Mouse (Mus musculus) kidney, embryonic 14.5 days (tissue): ENCODE data around the gene S100pbp. TPM values are rescaled to one million over a fixed set of nuclear protein-coding genes. Genes with fewer than 3 reads are reported as not detected.
A peak's percentile ranks its signal among the peaks of the same experiment; 100 is the strongest.

Experiments used
- ATAC-seq: fragments of 200-750 bp; cut with Nextera tagmentation; 2 replicates; pipeline ENCODE4 v1.8.0; 2017; ENCODE audit warnings: moderate number of reproducible peaks, mild to moderate bottlenecking, moderate TSS enrichment, moderate library complexity; ENCODE audit not compliant: low FRiP score, low TSS enrichment
- H3K27ac ChIP-seq: fragments of 300-500 bp; sonication (generic); 2 replicates; pipeline ENCODE4 v1.5.1; 2014; ENCODE audit warnings: low read depth, mild to moderate bottlenecking, low read length, moderate library complexity, mixed read lengths
- H3K27me3 ChIP-seq: fragments of 300-500 bp; sonication (generic); 2 replicates; pipeline ENCODE4 v1.6.1; 2014; ENCODE audit warnings: mild to moderate bottlenecking, low read length; ENCODE audit not compliant: control insufficient read depth, insufficient read depth
- H3K36me3 ChIP-seq: fragments of 300-500 bp; sonication (generic); 2 replicates; pipeline ENCODE4 v1.6.1; 2014; ENCODE audit warnings: low read length, mixed read lengths; ENCODE audit not compliant: control insufficient read depth, insufficient read depth
- H3K4me1 ChIP-seq: fragments of 300-500 bp; sonication (generic); 2 replicates; pipeline ENCODE4 v1.6.1; 2014; ENCODE audit warnings: low read length, mixed read lengths; ENCODE audit not compliant: control insufficient read depth, insufficient read depth
- H3K4me2 ChIP-seq: fragments of 300-500 bp; sonication (generic); replicated peaks from 2 replicates; pipeline ENCODE4 v1.6.1; 2014; ENCODE audit warnings: low read depth, mild to moderate bottlenecking, low read length
- H3K4me3 ChIP-seq: fragments of 300-500 bp; sonication (generic); 2 replicates; pipeline ENCODE4 v1.5.1; 2014; ENCODE audit warnings: mild to moderate bottlenecking, low read length
- H3K9ac ChIP-seq: fragments of 300-500 bp; sonication (generic); 2 replicates; pipeline ENCODE4 v1.6.1; 2014; ENCODE audit warnings: low read depth, mild to moderate bottlenecking, low read length, moderate library complexity
- H3K9me3 ChIP-seq: fragments of 300-500 bp; sonication (generic); 2 replicates; pipeline ENCODE4 v1.6.1; 2016; ENCODE audit warnings: low read length; ENCODE audit not compliant: control insufficient read depth
- WGBS: fragments of 180-500 bp; shearing (Covaris S2); extraction: QIAGEN DNeasy Blood & Tissue Kit; methylation state at CpG from one replicate; pipeline ENCODE4 v1.1.7; 2014; 5-methylcytosine and 5-hydroxymethylcytosine counted together
- polyA plus RNA-seq: library from polyadenylated mRNA; unstranded; fragments of >200 nt; fragmentation: Nextera tagmentation; extraction: Ambion mirVana; gene quantifications from 2 replicates; pipeline ENCODE4 v1.2.1, GENCODE M21; 2014

The S100pbp gene
- polyA plus RNA-seq, 1 experiment from 2014 or later: 28.9 TPM

GRCm38 (mm10) chr4:129137392-129138321 lies 51.9 kb downstream of the S100pbp start:
- peaks cover 13% of the 10 kb centered on the region; the same call in 1 of the 2 replicates for H3K4me1 ChIP-seq
- peak overlapping the region; percentile 58 for H3K4me3 ChIP-seq
- H3K9ac ChIP-seq: 0 out of 2 replicates have a peak overlapping the region, but pooled peaks have one; percentile 69
- no peak overlapping the region for H3K27ac ChIP-seq
- 52% methylated on average over 14 of the region's 14 CpGs for WGBS
- H3K4me2 ChIP-seq: peak overlapping the region; percentile 98
- ATAC-seq: no peak
- H3K36me3 ChIP-seq: no peaks in the 10 kb centered on the region
- no peaks in the 10 kb centered on the region for H3K9me3 ChIP-seq
- peaks cover 3% of the 10 kb centered on the region for H3K27me3 ChIP-seq

DNA sequence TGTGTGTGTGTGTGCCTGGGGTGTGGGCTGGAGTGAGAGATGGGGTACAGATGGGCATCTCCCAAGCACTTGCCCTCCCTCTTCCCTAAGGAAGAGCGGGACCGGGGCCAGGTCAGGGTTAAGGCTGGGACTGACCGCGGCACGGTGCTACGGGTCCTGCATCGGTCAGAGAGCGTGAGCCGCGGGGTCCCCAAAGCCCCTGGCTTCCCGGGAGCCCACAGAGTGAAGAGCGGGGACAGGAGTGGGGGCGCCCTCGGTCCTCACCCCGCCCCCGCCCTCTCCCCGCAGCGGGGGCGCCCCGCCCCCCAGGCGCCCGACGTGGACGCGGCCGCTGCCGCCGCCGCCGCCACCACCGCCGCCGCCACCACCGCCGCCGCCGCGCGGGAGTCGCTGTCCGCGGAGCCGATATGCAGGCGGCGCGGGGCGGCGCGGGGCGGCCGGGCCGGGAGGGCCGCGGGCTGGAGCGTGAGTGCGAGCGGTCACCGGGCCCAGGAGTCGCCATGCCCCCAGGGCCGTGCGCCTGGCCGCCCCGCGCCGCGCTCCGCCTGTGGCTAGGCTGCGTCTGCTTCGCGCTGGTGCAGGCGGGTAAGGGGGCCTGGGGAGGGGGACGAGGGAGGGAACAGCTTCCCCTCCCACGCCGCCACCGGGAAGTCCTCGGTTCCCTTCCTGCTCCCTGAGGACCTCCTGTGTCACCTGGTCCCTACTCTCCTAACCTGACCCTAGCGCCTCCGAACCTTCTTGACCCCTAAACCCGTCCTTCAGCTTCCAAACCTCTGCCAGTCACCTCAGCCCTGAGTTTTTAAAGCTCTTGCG lies 52.7 kb downstream of the S100pbp start, which contains the start of gene Fndc5:
Fndc5 (plus strand) TSS at position 421 of the 813 bp plus-strand sequence.
- 2% methylated on average over 47 of the region's 80 CpGs for WGBS
- peak; percentile 18 for ATAC-seq
- no peaks in the 10 kb centered on the region for H3K36me3 ChIP-seq
- H3K9ac ChIP-seq: peak within 1 kb of the TSS; percentile 69
- no peak within 1 kb of the TSS for H3K27ac ChIP-seq
- H3K4me2 ChIP-seq: peak within 1 kb of the TSS; percentile 98
- peaks cover 3% of the 10 kb centered on the region for H3K27me3 ChIP-seq
- peak within 1 kb of the TSS; percentile 58 for H3K4me3 ChIP-seq
- H3K4me1 ChIP-seq: peaks cover 13% of the 10 kb centered on the region; the same call in 1 of the 2 replicates
- no peaks in the 10 kb centered on the region for H3K9me3 ChIP-seq

DNA sequence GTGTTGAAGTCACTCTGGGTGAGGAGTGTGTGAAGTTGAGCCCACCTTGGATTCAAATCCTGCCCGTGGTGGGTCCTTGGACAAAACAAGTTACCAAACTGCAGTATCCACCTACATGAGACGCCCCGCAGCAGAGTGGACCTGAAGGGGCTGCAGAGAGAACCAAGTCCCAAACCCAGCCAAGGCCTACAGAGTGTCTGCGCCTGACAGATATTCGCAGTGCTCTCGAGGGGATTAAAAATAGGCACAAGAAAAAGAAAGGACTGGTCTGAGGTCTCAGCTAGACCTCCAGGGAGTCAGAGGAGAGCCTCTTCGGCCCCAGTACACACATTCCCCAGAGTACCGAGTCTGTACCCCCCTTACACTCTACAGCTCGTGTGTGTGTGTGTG lies 53.3 kb downstream of the S100pbp start:
- ATAC-seq: peak; percentile 29; the same call in 1 of the 2 replicates
- H3K9me3 ChIP-seq: no peaks in the 10 kb centered on the region
- H3K9ac ChIP-seq: peak overlapping the region; percentile 69; the same call in 1 of the 2 replicates
- H3K27ac ChIP-seq: no peak overlapping the region
- WGBS: 32% methylated on average over 9 of the region's 9 CpGs
- peak overlapping the region; percentile 58 for H3K4me3 ChIP-seq
- H3K36me3 ChIP-seq: no peaks in the 10 kb centered on the region
- peaks cover 13% of the 10 kb centered on the region; the same call in 1 of the 2 replicates for H3K4me1 ChIP-seq
- H3K4me2 ChIP-seq: peak overlapping the region; percentile 98
- H3K27me3 ChIP-seq: peaks cover 3% of the 10 kb centered on the region

- ATAC-seq: no peak
- H3K9me3 ChIP-seq: no peaks in the 10 kb centered on the region
- 50% methylated on average over 2 of the region's 2 CpGs for WGBS
- H3K27ac ChIP-seq: no peak overlapping the region
- peaks cover 14% of the 10 kb centered on the region; the same call in 1 of the 2 replicates for H3K4me1 ChIP-seq
- H3K9ac ChIP-seq: no peak overlapping the region
- no peaks in the 10 kb centered on the region for H3K36me3 ChIP-seq
- H3K27me3 ChIP-seq: peaks cover 3% of the 10 kb centered on the region
- H3K4me3 ChIP-seq: no peak overlapping the region
- no peak overlapping the region for H3K4me2 ChIP-seq
Observed at GRCm38 (mm10) chr4:129135637-129136036, 53.9 kb downstream of the S100pbp start.

- 0 out of 2 replicates have a peak overlapping the region, but pooled peaks have one; percentile 25 for H3K4me2 ChIP-seq
- no peak overlapping the region for H3K27ac ChIP-seq
Observed at GRCm38 (mm10) chr4:129134799-129135585, 54.5 kb downstream of the S100pbp start.

GRCm38 (mm10) chr4:129130755-129131303 lies 58.7 kb downstream of the S100pbp start:
- Histone ChIP-seq H3K36me3 (no peaks in the 10 kb centered on the region), H3K9ac (peak overlapping the region; percentile 53; the same call in 1 of the 2 replicates), H3K9me3 (no peaks in the 10 kb centered on the region), H3K4me2 (peak overlapping the region; percentile 52), H3K27me3 (peaks cover 5% of the 10 kb centered on the region; the same call in 1 of the 2 replicates), H3K4me3 (peak overlapping the region; percentile 34), H3K4me1 (peaks cover 34% of the 10 kb centered on the region), H3K27ac (peak overlapping the region; percentile 85)
- ATAC-seq: peak; percentile 82
- WGBS: 0% methylated on average over 17 of the region's 17 CpGs

More at GRCm38 (mm10) chr4:129134799-129135585, 54.5 kb downstream of the S100pbp start:
- peaks cover 3% of the 10 kb centered on the region for H3K27me3 ChIP-seq
- no peaks in the 10 kb centered on the region for H3K36me3 ChIP-seq
- no peak overlapping the region for H3K9ac ChIP-seq
- ATAC-seq: peak; percentile 47; the same call in 1 of the 2 replicates
- peaks cover 19% of the 10 kb centered on the region for H3K4me1 ChIP-seq
- no peaks in the 10 kb centered on the region for H3K9me3 ChIP-seq
- 10% methylated on average over 15 of the region's 15 CpGs for WGBS
- no peak overlapping the region for H3K4me3 ChIP-seq

DNA sequence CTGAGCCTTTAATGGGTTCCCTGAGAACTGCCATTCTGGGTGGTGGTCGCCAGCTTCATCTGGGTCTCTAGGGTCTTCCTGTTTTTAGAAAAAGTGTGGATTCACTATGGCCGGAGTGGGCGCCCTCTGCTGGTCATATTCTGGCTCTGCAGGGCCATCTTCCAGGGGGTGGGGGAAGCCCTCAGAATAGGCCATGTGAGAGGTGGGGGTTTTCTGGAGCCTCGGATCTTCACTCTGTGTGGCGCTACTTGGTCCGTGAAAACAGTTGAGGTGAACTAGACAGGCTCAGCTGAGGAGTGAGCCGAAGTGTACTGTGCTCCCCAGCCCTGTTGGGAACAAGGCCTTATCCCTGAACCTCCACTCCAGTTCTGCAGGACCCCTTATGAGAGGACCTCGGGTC lies 59.4 kb downstream of the S100pbp start:
- Histone ChIP-seq H3K9ac (0 out of 2 replicates have a peak overlapping the region, but pooled peaks have one; percentile 53), H3K27ac (peak overlapping the region; percentile 85), H3K4me1 (peaks cover 35% of the 10 kb centered on the region), H3K9me3 (no peaks in the 10 kb centered on the region), H3K36me3 (no peaks in the 10 kb centered on the region), H3K4me2 (peak overlapping the region; percentile 52), H3K4me3 (peak overlapping the region; percentile 34; the same call in 1 of the 2 replicates), H3K27me3 (0 out of 2 replicates have a peak, but pooled peaks cover 3% of the 10 kb centered on the region)
- peak; percentile 58 for ATAC-seq
- 4% methylated on average over 8 of the region's 8 CpGs for WGBS

DNA sequence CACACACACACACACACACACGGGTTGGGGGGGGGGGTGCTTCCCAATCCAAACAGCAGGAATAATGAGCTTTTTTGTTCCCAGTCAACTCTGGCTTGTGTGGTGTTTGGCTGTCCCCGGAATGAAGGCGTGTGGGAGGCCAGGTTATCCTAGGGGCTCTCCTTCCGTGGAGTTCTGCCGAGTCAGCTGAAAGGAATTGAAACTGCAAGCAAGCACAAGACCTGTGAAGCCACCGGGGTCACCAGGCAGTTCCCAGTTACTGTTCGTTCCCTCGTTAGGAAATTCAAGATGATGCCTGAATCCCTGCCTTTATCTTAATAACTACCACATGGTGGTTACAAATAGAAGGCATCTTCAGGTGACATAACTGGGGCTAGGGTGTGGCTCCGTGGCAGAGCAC lies 60.1 kb downstream of the S100pbp start:
- H3K36me3 ChIP-seq: no peaks in the 10 kb centered on the region
- H3K27ac ChIP-seq: no peak overlapping the region
- 29% methylated on average over 9 of the region's 9 CpGs for WGBS
- no peak overlapping the region for H3K9ac ChIP-seq
- H3K4me3 ChIP-seq: no peak overlapping the region
- H3K4me1 ChIP-seq: peaks cover 35% of the 10 kb centered on the region
- no peak for ATAC-seq
- no peaks in the 10 kb centered on the region for H3K9me3 ChIP-seq
- no peak overlapping the region; the same call in 1 of the 2 replicates for H3K4me2 ChIP-seq
- 0 out of 2 replicates have a peak, but pooled peaks cover 3% of the 10 kb centered on the region for H3K27me3 ChIP-seq
